Mouse (Mus musculus) kidney, postnatal 0 days (tissue): ENCODE data around the gene Arpc2. TPM values are rescaled to one million over a fixed set of nuclear protein-coding genes. Genes with fewer than 3 reads are reported as not detected.

ENCODE experiments used
- ATAC-seq: fragments of 200-750 bp; cut with Nextera tagmentation; replicated peaks from 2 replicates; pipeline ENCODE4 v1.8.0; 2017; ENCODE audit warnings: low read depth, moderate number of reproducible peaks, moderate TSS enrichment, moderate library complexity; ENCODE audit not compliant: low FRiP score
- DNase-seq: peaks from one replicate; pipeline ENCODE4 v3.0.0-alpha.2; 2016; ENCODE audit warnings: low spot score
- H3K27ac ChIP-seq: fragments of 300-500 bp; sonication (generic); 2 replicates; pipeline ENCODE4 v1.5.1; 2014; ENCODE audit warnings: mild to moderate bottlenecking
- H3K27me3 ChIP-seq: fragments of 300-500 bp; sonication (generic); 2 replicates; pipeline ENCODE4 v1.6.1; 2014; ENCODE audit warnings: low read length, mixed read lengths; ENCODE audit not compliant: insufficient read depth
- H3K36me3 ChIP-seq: fragments of 300-500 bp; sonication (generic); 2 replicates; pipeline ENCODE4 v1.6.1; 2014; ENCODE audit warnings: low read length, mixed read lengths; ENCODE audit not compliant: insufficient read depth
- H3K4me1 ChIP-seq: fragments of 300-500 bp; sonication (generic); replicated peaks from 2 replicates; pipeline ENCODE4 v1.6.1; 2014; ENCODE audit warnings: antibody characterized with exemption, low read length, mixed read lengths; ENCODE audit not compliant: insufficient read depth
- H3K4me2 ChIP-seq: fragments of 300-500 bp; sonication (generic); 2 replicates; pipeline ENCODE4 v1.6.1; 2014; ENCODE audit warnings: mild to moderate bottlenecking, low read length, moderate library complexity, mixed read lengths
- H3K4me3 ChIP-seq: fragments of 300-500 bp; sonication (generic); replicated peaks from 2 replicates; pipeline ENCODE4 v1.5.1; 2014; ENCODE audit warnings: low read depth, low read length
- H3K9ac ChIP-seq: fragments of 300-500 bp; sonication (generic); 2 replicates; pipeline ENCODE4 v1.6.1; 2014; ENCODE audit warnings: low read depth, low read length
- H3K9me3 ChIP-seq: fragments of 300-500 bp; sonication (generic); replicated peaks from 2 replicates; pipeline ENCODE4 v1.6.1; 2016; ENCODE audit warnings: low read length, inconsistent platforms, mixed read lengths
- CTCF ChIP-seq: IDR thresholded peaks from 2 replicates; pipeline ENCODE4 v1.5.1; 2016; ENCODE audit warnings: antibody characterized with exemption, low read depth, mild to moderate bottlenecking, moderate library complexity
- WGBS: fragments of 180-500 bp; shearing (Covaris S2); extraction: QIAGEN DNeasy Blood & Tissue Kit; methylation state at CpG from one replicate; pipeline ENCODE4 v1.1.7; 2014; 5-methylcytosine and 5-hydroxymethylcytosine counted together
- polyA plus RNA-seq: library from polyadenylated mRNA; unstranded; fragments of >200 nt; fragmentation: Nextera tagmentation; extraction: Ambion mirVana; gene quantifications from 2 replicates; pipeline ENCODE4 v1.2.1, GENCODE M21; 2015

Arpc2 gene
- polyA plus RNA-seq: 487 TPM in 2 replicates

DNA sequence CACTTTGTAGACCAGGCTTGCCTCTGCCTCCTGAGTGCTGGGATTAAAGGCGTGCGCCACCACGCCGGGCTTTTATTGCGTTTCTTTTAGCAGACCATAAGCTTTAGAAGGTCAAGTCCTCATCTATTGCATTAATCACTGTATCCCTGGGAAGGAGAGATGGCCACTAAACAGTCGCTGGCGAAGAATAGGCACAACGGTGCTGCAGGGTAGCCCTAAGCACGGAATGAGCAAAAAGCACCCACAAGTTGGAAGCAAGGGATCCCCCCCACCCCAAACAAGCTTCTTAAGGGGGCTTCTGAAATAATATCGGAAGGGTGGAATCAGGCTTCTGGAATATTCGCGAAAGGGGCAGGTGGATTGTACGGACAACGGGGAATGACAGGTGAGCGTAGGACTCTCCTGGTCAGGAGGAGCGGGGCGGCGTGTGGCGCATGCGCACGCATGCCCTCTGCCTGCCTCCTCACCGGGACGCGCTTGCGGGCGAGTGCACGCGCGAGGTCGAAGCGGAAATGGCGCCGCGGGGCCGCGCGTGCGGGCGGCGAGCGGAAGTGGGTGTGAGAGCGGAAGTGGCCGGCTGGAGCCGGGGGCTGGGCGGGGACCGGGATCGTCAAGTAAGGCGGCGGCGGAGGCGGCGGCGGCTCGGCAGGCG, at the start of gene Arpc2:
TSS of gene Arpc2 (plus strand) at position 147 of the 652 bp plus-strand sequence.
- Histone ChIP-seq H3K36me3 (no peaks in the 10 kb centered on the region), H3K9ac (peak within 1 kb of the TSS; percentile 96), H3K4me3 (peak within 1 kb of the TSS; percentile 96), H3K4me2 (peak within 1 kb of the TSS; percentile 60), H3K27ac (peak within 1 kb of the TSS; percentile 94), H3K9me3 (no peaks in the 10 kb centered on the region), H3K4me1 (peaks cover 35% of the 10 kb centered on the region), H3K27me3 (no peaks in the 10 kb centered on the region)
- DNase-seq (peak; percentile 96), ATAC-seq (peak; percentile 93)
- no peak for TF ChIP-seq CTCF
- WGBS: under 1% methylated on average over 43 of the region's 55 CpGs

DNA sequence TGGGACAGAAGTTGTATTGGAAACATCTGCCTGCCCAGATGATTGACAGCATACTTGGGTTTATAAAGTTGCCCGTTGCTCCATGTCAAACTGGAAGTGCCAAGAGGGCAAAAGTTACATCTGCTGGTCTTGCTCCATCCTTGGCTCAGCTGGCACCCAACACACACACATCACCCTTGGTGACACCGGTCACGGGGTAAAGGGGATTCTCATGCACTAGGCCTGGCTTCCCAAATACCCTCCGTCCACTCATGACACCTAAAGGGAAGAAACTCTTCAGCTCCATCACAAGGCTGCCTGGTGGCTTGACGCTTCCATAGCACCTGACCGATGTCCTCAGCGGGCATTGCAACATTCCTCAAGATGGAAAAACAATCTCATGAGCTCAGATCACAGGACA, 45.4 kb upstream of the Arpc2 start:
- Histone ChIP-seq H3K27me3 (no peaks in the 10 kb centered on the region), H3K27ac (no peak overlapping the region), H3K4me1 (no peaks in the 10 kb centered on the region), H3K4me3 (no peak overlapping the region), H3K9ac (no peak overlapping the region), H3K4me2 (no peak overlapping the region), H3K9me3 (no peaks in the 10 kb centered on the region), H3K36me3 (no peaks in the 10 kb centered on the region)
- 90% methylated on average over 7 of the region's 7 CpGs for WGBS
- no peak for TF ChIP-seq CTCF
- ATAC-seq (no peak), DNase-seq (no peak)

DNA sequence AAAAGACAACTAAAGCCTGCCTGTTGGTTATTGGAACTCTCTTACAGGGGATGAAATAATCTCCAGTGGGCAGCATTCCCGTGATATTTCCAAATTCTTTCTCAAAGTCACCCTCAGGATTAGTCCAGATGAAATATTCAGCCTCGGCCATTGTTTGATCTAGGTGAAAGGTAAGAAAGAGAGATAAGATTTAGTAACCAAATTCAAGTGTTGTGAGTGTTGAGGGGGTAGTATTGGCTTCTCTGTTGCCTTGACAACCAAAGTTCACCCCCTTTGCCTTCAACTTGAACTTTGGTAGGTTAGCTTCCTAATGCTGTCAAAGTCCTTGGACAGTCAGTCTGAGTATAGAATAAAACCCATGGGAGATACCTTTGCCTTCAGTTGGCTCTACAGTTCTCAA, 43.2 kb upstream of the Arpc2 start:
- Histone ChIP-seq H3K4me3 (no peak overlapping the region), H3K4me1 (no peaks in the 10 kb centered on the region), H3K27ac (no peak overlapping the region), H3K9me3 (no peaks in the 10 kb centered on the region), H3K36me3 (no peaks in the 10 kb centered on the region), H3K9ac (no peak overlapping the region), H3K4me2 (no peak overlapping the region), H3K27me3 (no peaks in the 10 kb centered on the region)
- no peak for TF ChIP-seq CTCF
- ATAC-seq (no peak), DNase-seq (no peak)
- WGBS: 76% methylated on average over 2 of the region's 2 CpGs

DNA sequence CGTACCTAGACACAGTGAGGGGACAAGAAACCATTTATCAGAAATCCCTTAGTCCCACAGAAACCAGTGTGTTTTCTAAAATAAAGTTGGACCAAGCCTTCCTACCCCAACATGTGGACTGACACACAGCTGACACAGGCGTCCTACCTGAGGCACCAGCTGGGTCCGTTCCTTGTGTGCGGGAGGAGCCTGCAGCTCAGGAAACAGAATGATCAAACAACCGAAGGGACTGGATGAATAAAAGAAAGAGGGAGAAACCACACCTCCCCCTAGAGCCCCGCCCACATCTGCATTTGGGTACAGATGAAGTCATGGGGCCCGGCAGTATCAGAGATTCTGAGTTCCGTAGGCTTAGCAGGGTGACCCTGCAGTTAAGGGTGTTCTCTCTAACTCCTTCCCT, 41.4 kb upstream of the Arpc2 start, which contains the start of gene Cxcr1:
TSS of gene Cxcr1 (minus strand) at position 187 of the 400 bp plus-strand sequence.
- TF ChIP-seq CTCF: no peak
- 68% methylated on average over 8 of the region's 8 CpGs for WGBS
- H3K27me3 ChIP-seq: no peaks in the 10 kb centered on the region
- H3K4me2 ChIP-seq: no peak within 1 kb of the TSS
- no peak within 1 kb of the TSS for H3K9ac ChIP-seq
- DNase-seq (no peak), ATAC-seq (no peak)
- H3K9me3 ChIP-seq: no peaks in the 10 kb centered on the region
- no peaks in the 10 kb centered on the region for H3K36me3 ChIP-seq
- no peak within 1 kb of the TSS for H3K4me3 ChIP-seq
- no peaks in the 10 kb centered on the region for H3K4me1 ChIP-seq
- H3K27ac ChIP-seq: no peak within 1 kb of the TSS

DNA sequence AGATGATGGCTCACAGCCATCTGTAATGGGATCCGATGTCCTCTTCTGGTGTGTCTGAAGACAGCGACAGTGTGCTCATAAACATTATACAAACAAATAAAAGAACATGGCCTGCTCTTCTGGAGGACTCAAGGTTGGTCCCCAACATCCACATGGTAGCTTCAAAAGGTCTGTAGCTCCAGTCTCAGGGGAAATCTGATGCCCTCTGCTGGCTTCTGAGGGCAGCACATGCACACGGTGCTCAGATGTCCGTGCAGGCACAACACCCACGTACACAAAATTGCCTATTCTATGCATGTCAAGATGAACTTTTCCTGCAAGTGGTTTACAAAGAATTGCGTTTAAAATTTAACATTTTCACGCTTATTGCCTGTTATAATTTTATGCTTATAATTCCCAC, 39.9 kb upstream of the Arpc2 start:
- peak; percentile 69 for TF ChIP-seq CTCF
- H3K27me3 ChIP-seq: no peaks in the 10 kb centered on the region
- DNase-seq: peak; percentile 52
- 45% methylated on average over 7 of the region's 7 CpGs for WGBS
- no peaks in the 10 kb centered on the region for H3K4me1 ChIP-seq
- no peak overlapping the region for H3K9ac ChIP-seq
- ATAC-seq: no peak
- H3K36me3 ChIP-seq: no peaks in the 10 kb centered on the region
- H3K4me3 ChIP-seq: no peak overlapping the region
- H3K27ac ChIP-seq: no peak overlapping the region
- H3K4me2 ChIP-seq: no peak overlapping the region
- H3K9me3 ChIP-seq: no peaks in the 10 kb centered on the region

DNA sequence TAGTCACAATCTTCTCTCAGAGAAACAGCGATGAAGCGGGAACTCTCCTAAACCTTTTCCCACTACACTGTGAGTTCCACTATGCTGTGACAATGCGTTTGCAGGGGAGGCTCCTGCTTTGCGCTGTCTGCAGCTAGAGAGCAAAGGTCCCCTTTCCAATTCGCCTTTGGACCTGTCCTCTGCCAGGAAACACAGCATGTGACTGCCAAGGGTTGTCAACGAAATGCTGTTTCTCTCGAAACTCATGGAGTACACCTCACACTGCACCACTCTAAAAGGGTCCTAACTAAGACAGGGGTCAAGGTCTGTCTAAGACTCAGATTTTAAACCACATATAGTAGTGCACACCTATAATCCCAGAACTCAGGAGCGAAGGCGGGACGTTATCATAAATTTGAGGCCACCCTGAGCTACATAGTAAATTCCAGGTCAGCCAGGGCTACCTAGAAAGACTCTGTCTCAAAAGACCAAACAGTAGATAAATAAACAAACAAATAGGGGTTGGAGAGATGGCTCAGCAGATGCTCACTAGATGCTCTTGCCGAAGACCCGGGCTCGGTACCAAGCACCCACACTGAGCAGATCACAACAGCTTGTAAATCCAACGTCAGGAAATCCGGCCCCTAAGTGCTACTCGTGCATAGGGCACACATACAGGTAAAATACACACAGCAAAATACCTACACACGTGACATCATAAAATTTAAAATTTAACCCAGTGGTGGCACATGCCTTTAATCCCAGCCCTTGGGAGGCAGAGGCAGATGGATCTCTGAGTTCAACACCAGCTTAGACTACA, 39.1 kb upstream of the Arpc2 start:
- Histone ChIP-seq H3K27ac (0 out of 2 replicates have a peak overlapping the region, but pooled peaks have one; percentile 63), H3K36me3 (no peaks in the 10 kb centered on the region), H3K4me3 (no peak overlapping the region), H3K4me1 (no peaks in the 10 kb centered on the region), H3K27me3 (no peaks in the 10 kb centered on the region), H3K9ac (no peak overlapping the region), H3K4me2 (no peak overlapping the region), H3K9me3 (no peaks in the 10 kb centered on the region)
- DNase-seq (peak; percentile 17), ATAC-seq (peak; percentile 57; the same call in 1 of the 2 replicates)
- WGBS: 71% methylated on average over 17 of the region's 17 CpGs
- TF ChIP-seq CTCF: no peak
